Mouse (Mus musculus) heart, postnatal 0 days (tissue): ENCODE measurements around the gene Rapgef2.

Experiments used
- CTCF ChIP-seq: IDR thresholded peaks from 2 replicates; pipeline ENCODE4 v1.5.1; 2016; ENCODE audit warnings: antibody characterized with exemption, control low read depth, low read depth
- EP300 ChIP-seq: IDR thresholded peaks from 2 replicates; pipeline ENCODE4 v1.6.1; 2016; ENCODE audit warnings: antibody characterized with exemption, low read depth

DNA sequence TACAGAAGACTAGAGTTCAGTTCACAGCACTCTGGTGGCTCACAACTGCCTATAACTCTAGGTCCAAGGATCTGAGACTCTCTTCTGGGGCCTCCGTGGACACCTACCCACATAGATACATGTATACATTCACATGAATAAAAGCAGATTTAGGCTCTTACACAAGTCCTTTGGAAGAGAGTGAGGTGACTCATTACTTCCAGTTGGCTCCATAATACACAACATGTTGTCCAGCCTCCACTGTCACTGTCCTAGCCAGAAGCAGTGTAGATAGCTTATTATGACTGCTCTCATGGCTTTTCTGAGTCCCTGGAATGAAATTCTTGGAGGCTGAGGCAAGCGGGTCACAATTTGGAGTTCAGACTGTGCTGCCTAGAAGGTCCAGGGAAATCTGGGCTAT lies 251.9 kb downstream of the Rapgef2 start:
- TF ChIP-seq CTCF (no peak), EP300 (no peak)
